Mouse (Mus musculus) thymus, adult 2 months (tissue): ENCODE measurements around the gene Cntnap2.

Experiments
- CTCF ChIP-seq: fragments of 200-500 bp; IDR thresholded peaks from 2 replicates; pipeline ENCODE4 v1.5.1; 2012; ENCODE audit warnings: mild to moderate bottlenecking, control low read depth, low read length, moderate library complexity, borderline replicate concordance; ENCODE audit not compliant: control insufficient read depth, poor library complexity, insufficient read depth; ENCODE audit errors: extremely low read depth
- POLR2A ChIP-seq: fragments of 200-500 bp; IDR thresholded peaks from 2 replicates; pipeline ENCODE4 v1.6.1; 2012; ENCODE audit warnings: mild to moderate bottlenecking, low read length, control low read depth, moderate library complexity; ENCODE audit not compliant: control insufficient read depth, poor library complexity, insufficient read depth; ENCODE audit errors: extremely low read depth

DNA sequence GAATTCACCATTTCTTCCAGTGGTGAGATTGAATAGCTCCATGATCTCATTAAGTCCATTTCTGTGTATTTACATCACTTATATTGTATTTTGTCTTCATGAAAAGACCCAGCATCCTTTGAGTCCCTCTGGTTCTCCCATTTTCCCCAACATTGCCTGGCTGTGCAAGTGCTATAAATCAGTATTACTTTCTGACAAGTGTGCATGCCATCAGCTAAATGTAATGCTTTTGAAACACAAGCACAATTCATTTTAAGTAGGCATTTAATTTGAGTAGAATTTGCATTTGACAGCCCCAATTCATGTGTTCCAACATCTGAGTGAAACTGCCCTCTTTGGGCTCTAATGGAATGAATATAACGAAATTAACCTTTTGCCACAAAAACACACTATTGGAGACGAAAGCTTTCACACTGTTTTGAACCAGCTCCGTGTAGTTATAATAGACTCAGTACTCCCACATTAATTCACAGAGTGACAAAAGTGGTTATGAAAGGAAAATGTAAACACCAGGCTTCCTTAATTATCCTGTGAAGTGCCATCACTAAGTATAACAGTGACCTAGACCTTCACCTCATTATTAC, 812.3 kb downstream of the Cntnap2 start:
- no peak for TF ChIP-seq POLR2A
- TF ChIP-seq CTCF = no peak
